Mouse (Mus musculus): ENCODE results near the gene Fus.

- TF ChIP-seq POLR2A (IDR thresholded peaks at IDR 0.05; ENCODE audit: extremely low read depth, insufficient read depth, low read length) = no peak
- TF ChIP-seq CTCF (IDR thresholded peaks at IDR 0.05; ENCODE audit: extremely low read depth, insufficient read depth, low read length) = no peak
These were observed 66.4 kb downstream of the Fus start for GRCm38 (mm10) chr7:128033616-128034015.

All from cortical plate, adult 2 months (tissue).